Mouse (Mus musculus): ENCODE measurements around the gene Inpp4a.

DNA sequence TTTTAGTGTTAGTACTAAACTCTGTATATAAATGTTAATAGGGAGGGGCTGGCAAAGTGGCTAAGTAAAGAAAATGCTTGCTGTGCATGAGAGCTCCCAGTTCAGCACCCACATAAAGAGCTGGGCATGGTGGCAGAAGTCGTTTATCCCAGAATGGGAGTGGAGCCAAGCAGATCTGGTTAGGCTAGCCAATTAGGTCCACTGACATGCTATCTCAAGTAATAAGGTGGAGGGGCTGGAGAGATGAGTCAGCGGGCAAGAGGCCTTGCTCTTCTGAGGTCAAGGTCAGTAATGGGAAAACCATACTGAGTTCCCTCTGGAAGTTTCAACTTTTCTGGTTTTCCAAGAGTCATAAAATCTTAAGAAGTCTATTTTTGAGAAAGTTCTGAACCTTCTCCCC lies 129.2 kb downstream of the Inpp4a start:
- no peak for TF ChIP-seq CTCF (IDR thresholded peaks at IDR 0.05; ENCODE audit: extremely low read depth, insufficient read depth, low read length)
- no peak for TF ChIP-seq POLR2A (IDR thresholded peaks at IDR 0.05; ENCODE audit: extremely low read depth, insufficient read depth, low read length)
